Mouse (Mus musculus) heart, embryonic 12.5 days (tissue): Measurements from ENCODE around the gene Kbtbd13. TPM values are rescaled to one million over a fixed set of nuclear protein-coding genes. Genes with fewer than 3 reads are reported as not detected.
"Not testable (repeated sequence)": the region's sequence is repeated elsewhere in the genome, so short reads cannot be mapped to it uniquely, and the experiment has no call there.

Source experiments
- ATAC-seq: fragments of 200-750 bp; cut with Nextera tagmentation; 2 replicates; pipeline ENCODE4 v1.8.0; 2017; ENCODE audit warnings: moderate TSS enrichment, moderate library complexity; ENCODE audit not compliant: insufficient number of reproducible peaks, low FRiP score
- H3K27ac ChIP-seq: fragments of 300-500 bp; sonication (generic); 2 replicates; pipeline ENCODE4 v1.5.1; 2016; ENCODE audit warnings: mild to moderate bottlenecking, moderate library complexity; ENCODE audit not compliant: poor library complexity, severe bottlenecking
- H3K27me3 ChIP-seq: fragments of 300-500 bp; sonication (generic); replicated peaks from 2 replicates; pipeline ENCODE4 v1.6.1; 2016; ENCODE audit warnings: mild to moderate bottlenecking, moderate library complexity
- H3K36me3 ChIP-seq: fragments of 300-500 bp; sonication (generic); 2 replicates; pipeline ENCODE4 v1.6.1; 2016; ENCODE audit warnings: mild to moderate bottlenecking, moderate library complexity
- H3K4me1 ChIP-seq: fragments of 300-500 bp; sonication (generic); replicated peaks from 2 replicates; pipeline ENCODE4 v1.6.1; 2016; ENCODE audit warnings: mild to moderate bottlenecking
- H3K4me2 ChIP-seq: fragments of 300-500 bp; sonication (generic); 2 replicates; pipeline ENCODE4 v1.6.1; 2016; ENCODE audit warnings: mild to moderate bottlenecking, moderate library complexity
- H3K4me3 ChIP-seq: fragments of 300-500 bp; sonication (generic); 2 replicates; pipeline ENCODE4 v1.5.1; 2016; ENCODE audit warnings: mild to moderate bottlenecking
- H3K9ac ChIP-seq: fragments of 300-500 bp; sonication (generic); 2 replicates; pipeline ENCODE4 v1.6.1; 2016; ENCODE audit warnings: mild to moderate bottlenecking, moderate library complexity
- H3K9me3 ChIP-seq: fragments of 300-500 bp; sonication (generic); replicated peaks from 2 replicates; pipeline ENCODE4 v1.6.1; 2016; ENCODE audit warnings: mild to moderate bottlenecking, moderate library complexity
- WGBS: fragments of 180-500 bp; shearing (Covaris S2); methylation state at CpG from one replicate; pipeline ENCODE4 v1.1.7; 2016; 5-methylcytosine and 5-hydroxymethylcytosine counted together
- polyA plus RNA-seq: library from polyadenylated mRNA; unstranded; fragments of >200 nt; fragmentation: Nextera tagmentation; extraction: Ambion mirVana; gene quantifications from 2 replicates; pipeline ENCODE4 v1.2.1, GENCODE M21; 2016

Kbtbd13 gene
- polyA plus RNA-seq, 1 experiment from 2014 or later: 2.0 TPM

- peaks cover 7% of the 10 kb centered on the region; the same call in 1 of the 2 replicates for H3K9me3 ChIP-seq
- 28% methylated on average over 8 of the region's 8 CpGs for WGBS
- H3K4me3 ChIP-seq: peak overlapping the region; percentile 95
- H3K9ac ChIP-seq: peak overlapping the region; percentile 94
- no peaks in the 10 kb centered on the region for H3K36me3 ChIP-seq
- H3K27me3 ChIP-seq: no peaks in the 10 kb centered on the region
- H3K27ac ChIP-seq: peak overlapping the region; percentile 97; the same call in 1 of the 2 replicates
- H3K4me1 ChIP-seq: peaks cover 19% of the 10 kb centered on the region
- H3K4me2 ChIP-seq: peak overlapping the region; percentile 85
- ATAC-seq: no peak
These were observed 44.2 kb downstream of the Kbtbd13 start for GRCm38 (mm10) chr9:65347112-65347850.

- Histone ChIP-seq H3K4me3 (peak overlapping the region; percentile 95), H3K9me3 (peaks cover 7% of the 10 kb centered on the region; the same call in 1 of the 2 replicates), H3K4me1 (peaks cover 19% of the 10 kb centered on the region), H3K36me3 (no peaks in the 10 kb centered on the region), H3K27ac (peak overlapping the region; percentile 97), H3K4me2 (peak overlapping the region; percentile 85), H3K9ac (peak overlapping the region; percentile 94), H3K27me3 (no peaks in the 10 kb centered on the region)
- 2% methylated on average over 77 of the region's 77 CpGs for WGBS
- ATAC-seq: peak; percentile 82
These were observed 44.9 kb downstream of the Kbtbd13 start for GRCm38 (mm10) chr9:65346476-65347111.

GRCm38 (mm10) chr9:65345854-65346475, 45.5 kb downstream of the Kbtbd13 start, which contains the start of gene Pdcd7:
TSS of gene Pdcd7 (plus strand) at chr9:65346104.
- peak within 1 kb of the TSS; percentile 94 for H3K9ac ChIP-seq
- peak within 1 kb of the TSS; percentile 97 for H3K27ac ChIP-seq
- H3K9me3 ChIP-seq: peaks cover 7% of the 10 kb centered on the region; the same call in 1 of the 2 replicates
- peak; percentile 91 for ATAC-seq
- no peaks in the 10 kb centered on the region for H3K36me3 ChIP-seq
- peaks cover 18% of the 10 kb centered on the region for H3K4me1 ChIP-seq
- H3K4me2 ChIP-seq: peak within 1 kb of the TSS; percentile 85
- H3K4me3 ChIP-seq: peak within 1 kb of the TSS; percentile 95
- no peaks in the 10 kb centered on the region for H3K27me3 ChIP-seq
- WGBS: under 1% methylated on average over 59 of the region's 59 CpGs

GRCm38 (mm10) chr9:65345439-65345838, 46.0 kb downstream of the Kbtbd13 start:
- ATAC-seq: not testable (repeated sequence)
- H3K4me1 ChIP-seq: peaks cover 14% of the 10 kb centered on the region

GRCm38 (mm10) chr9:65340414-65340813, 51.0 kb downstream of the Kbtbd13 start:
- no peak overlapping the region for H3K4me2 ChIP-seq
- H3K4me1 ChIP-seq: no peaks in the 10 kb centered on the region
- no peaks in the 10 kb centered on the region for H3K27me3 ChIP-seq
- no peaks in the 10 kb centered on the region for H3K36me3 ChIP-seq
- peaks cover 7% of the 10 kb centered on the region; the same call in 1 of the 2 replicates for H3K9me3 ChIP-seq
- ATAC-seq: no peak
- no peak overlapping the region for H3K9ac ChIP-seq
- H3K27ac ChIP-seq: no peak overlapping the region
- WGBS: 76% methylated on average over 2 of the region's 2 CpGs
- H3K4me3 ChIP-seq: no peak overlapping the region

More at GRCm38 (mm10) chr9:65345439-65345838, 46.0 kb downstream of the Kbtbd13 start:
- peak overlapping the region; percentile 97 for H3K27ac ChIP-seq
- H3K9me3 ChIP-seq, H3K9ac ChIP-seq, H3K27me3 ChIP-seq, H3K36me3 ChIP-seq: not testable (repeated sequence)
- peak overlapping the region; percentile 85 for H3K4me2 ChIP-seq
- H3K4me3 ChIP-seq: peak overlapping the region; percentile 95
- WGBS: 64% methylated on average over 11 of the region's 11 CpGs

GRCm38 (mm10) chr9:65339146-65339545, 52.3 kb downstream of the Kbtbd13 start:
- no peaks in the 10 kb centered on the region for H3K36me3 ChIP-seq
- H3K4me2 ChIP-seq: no peak overlapping the region
- WGBS: 74% methylated on average over 4 of the region's 4 CpGs
- ATAC-seq: no peak
- no peak overlapping the region for H3K27ac ChIP-seq
- no peak overlapping the region for H3K4me3 ChIP-seq
- no peak overlapping the region for H3K9ac ChIP-seq
- H3K27me3 ChIP-seq: no peaks in the 10 kb centered on the region
- H3K9me3 ChIP-seq: no peaks in the 10 kb centered on the region
- H3K4me1 ChIP-seq: no peaks in the 10 kb centered on the region

Other genes with a start within 250 kb of the Kbtbd13 start
- 5.0 and 5.8 TPM in 2 replicates for gene Parp16, start 196.3 kb downstream of the Kbtbd13 start, polyA plus RNA-seq
- 0.17 TPM in 1 of 2 replicates, not detected in the other for gene Cilp, start 126.5 kb downstream of the Kbtbd13 start, polyA plus RNA-seq
- 44.6 and 45.2 TPM in 2 replicates for gene Clpx, start 97.4 kb downstream of the Kbtbd13 start, polyA plus RNA-seq
- 9.5 and 9.9 TPM in 2 replicates for gene Pdcd7, start 45.5 kb downstream of the Kbtbd13 start, polyA plus RNA-seq
- gene Ubap1l, start 30.6 kb downstream of the Kbtbd13 start, polyA plus RNA-seq: 0.11 TPM in 1 of 2 replicates, not detected in the other
- 3.0 and 3.7 TPM in 2 replicates for gene Rasl12, start 6.9 kb upstream of the Kbtbd13 start, polyA plus RNA-seq
- gene Slc51b, start 31.3 kb upstream of the Kbtbd13 start, polyA plus RNA-seq: not detected in 2 replicates
- gene Mtfmt, start 44.1 kb upstream of the Kbtbd13 start, polyA plus RNA-seq: 17.5 and 17.9 TPM in 2 replicates
- gene Spg21, start 69.3 kb upstream of the Kbtbd13 start, polyA plus RNA-seq: 61.3 and 62.9 TPM in 2 replicates
- gene Ankdd1a, start 128.5 kb upstream of the Kbtbd13 start, polyA plus RNA-seq: not detected in 2 replicates
- gene Plekho2, start 188.4 kb upstream of the Kbtbd13 start, polyA plus RNA-seq: 14.0 and 14.9 TPM in 2 replicates
- gene Pif1, start 195.5 kb upstream of the Kbtbd13 start, polyA plus RNA-seq: 12.4 and 14.4 TPM in 2 replicates
- gene Rbpms2, start 238.0 kb upstream of the Kbtbd13 start, polyA plus RNA-seq: 132 and 135 TPM in 2 replicates